In genomic region chr7:70219310-70219709, GRCm38 (mm10) we compare ENCODE assay signal across 13 mouse cellular contexts.
"Had no signal": no experiment of that assay in that cellular context is flagged by ENCODE, and none has a peak within 500 bp of the region (broad histone marks: within the 10 kb centered on the region; RNA-seq: fewer than 3 reads in every experiment).

No protein-coding gene starts in this region.

- H3K36me3 ChIP-seq: midbrain, embryonic 13.5 days; midbrain, embryonic 15.5 days; neural tube, embryonic 12.5 days had no signal

- H3K9ac ChIP-seq: lung, embryonic 14.5 days; midbrain, embryonic 13.5 days; midbrain, embryonic 15.5 days; neural tube, embryonic 12.5 days had no signal

- H3K9me3 ChIP-seq: megakaryocyte, embryonic 14.5 days; midbrain, embryonic 13.5 days; midbrain, embryonic 15.5 days; neural tube, embryonic 12.5 days had no signal

- H3K4me2 ChIP-seq: lung, embryonic 14.5 days; midbrain, embryonic 11.5 days; midbrain, embryonic 13.5 days; midbrain, embryonic 15.5 days; neural tube, embryonic 12.5 days had no signal

- H3K4me3 ChIP-seq: megakaryocyte, embryonic 14.5 days; midbrain, embryonic 13.5 days; midbrain, embryonic 15.5 days; neural tube, embryonic 12.5 days had no signal

- ATAC-seq: midbrain, embryonic 13.5 days; midbrain, embryonic 15.5 days had no signal

- H3K27ac ChIP-seq: macrophage; midbrain, embryonic 13.5 days; midbrain, embryonic 15.5 days; neural tube, embryonic 12.5 days had no signal

- H3K27me3 ChIP-seq: megakaryocyte, embryonic 14.5 days; midbrain, embryonic 13.5 days; midbrain, embryonic 15.5 days; neural tube, embryonic 12.5 days had no signal

- DNase-seq: lung, adult 18-20 months; lung, embryonic 14.5 days; lung, postnatal 10 days; right cerebral cortex, postnatal 14 days; thymus, adult 18-20 months; thymus, postnatal 14 days; thymus, postnatal 36 days had no signal

- H3K4me1 ChIP-seq: megakaryocyte, embryonic 14.5 days; midbrain, embryonic 15.5 days; neural tube, embryonic 12.5 days had no signal
